Mouse (Mus musculus): ENCODE results near the gene Rab33b. TPM values are rescaled to one million over a fixed set of nuclear protein-coding genes. Genes with fewer than 3 reads are reported as not detected.
A peak's percentile ranks its signal among the peaks of the same experiment; 100 is the strongest.
"Not testable (repeated sequence)": the region's sequence is repeated elsewhere in the genome, so short reads cannot be mapped to it uniquely, and the experiment has no call there.

The Rab33b gene
- 25.7 and 28.7 TPM in 2 replicates for polyA plus RNA-seq (2012; rRNA removed)

GRCm38 (mm10) chr3:51483741-51484359 is at the start of gene Rab33b:
Rab33b (plus strand) TSS chr3:51483920.
- Histone ChIP-seq H3K27me3 (ENCODE audit: control insufficient read depth, insufficient read depth, low read length) (no peaks in the 10 kb centered on the region), H3K4me3 (replicated peaks; ENCODE audit: insufficient read depth, low read depth, low read length) (peak within 1 kb of the TSS; percentile 82), H3K27ac (ENCODE audit: insufficient read depth, low read length) (peak within 1 kb of the TSS; percentile 83), H3K4me1 (ENCODE audit: control insufficient read depth, insufficient read depth, low read length) (no peaks in the 10 kb centered on the region; the same call in 1 of the 2 replicates)
- WGBS: under 1% methylated on average over 70 of the region's 70 CpGs
- TF ChIP-seq POLR2A (IDR thresholded peaks at IDR 0.05; ENCODE audit: borderline replicate concordance, insufficient read depth, low read length) (peak; percentile 87), CTCF (IDR thresholded peaks at IDR 0.05; ENCODE audit: borderline replicate concordance, insufficient read depth, low read depth, low read length) (no peak)
- peak; percentile 97 to 99 for DNase-seq

GRCm38 (mm10) chr3:51434364-51434763 is 49.4 kb upstream of the Rab33b start:
- not testable (repeated sequence) for H3K4me1 ChIP-seq (ENCODE audit: control insufficient read depth, insufficient read depth, low read length); H3K27ac ChIP-seq (ENCODE audit: insufficient read depth, low read length); H3K27me3 ChIP-seq (ENCODE audit: control insufficient read depth, insufficient read depth, low read length); H3K4me3 ChIP-seq (replicated peaks; ENCODE audit: insufficient read depth, low read depth, low read length); DNase-seq
- 85% methylated on average over 5 of the region's 5 CpGs for WGBS

- H3K27ac ChIP-seq (ENCODE audit: insufficient read depth, low read length): no peak overlapping the region
- TF ChIP-seq CTCF (IDR thresholded peaks at IDR 0.05; ENCODE audit: borderline replicate concordance, insufficient read depth, low read depth, low read length) (no peak), POLR2A (IDR thresholded peaks at IDR 0.05; ENCODE audit: borderline replicate concordance, insufficient read depth, low read length) (no peak)
- H3K4me1 ChIP-seq (ENCODE audit: control insufficient read depth, insufficient read depth, low read length): no peaks in the 10 kb centered on the region
- 82% methylated on average over 3 of the region's 3 CpGs for WGBS
- H3K27me3 ChIP-seq (ENCODE audit: control insufficient read depth, insufficient read depth, low read length): no peaks in the 10 kb centered on the region
- no peak for DNase-seq
- no peak overlapping the region for H3K4me3 ChIP-seq (replicated peaks; ENCODE audit: insufficient read depth, low read depth, low read length)
Observed at GRCm38 (mm10) chr3:51434871-51435595, 48.7 kb upstream of the Rab33b start.

- 95% methylated on average over 2 of the region's 2 CpGs for WGBS
- H3K27me3 ChIP-seq (ENCODE audit: control insufficient read depth, insufficient read depth, low read length): no peaks in the 10 kb centered on the region
Observed at GRCm38 (mm10) chr3:51468530-51468929, 15.2 kb upstream of the Rab33b start.

GRCm38 (mm10) chr3:51475706-51476105 is 8.0 kb upstream of the Rab33b start:
- Histone ChIP-seq H3K4me1 (ENCODE audit: control insufficient read depth, insufficient read depth, low read length) (no peaks in the 10 kb centered on the region), H3K27me3 (ENCODE audit: control insufficient read depth, insufficient read depth, low read length) (no peaks in the 10 kb centered on the region), H3K27ac (ENCODE audit: insufficient read depth, low read length) (no peak overlapping the region), H3K4me3 (replicated peaks; ENCODE audit: insufficient read depth, low read depth, low read length) (no peak overlapping the region)
- DNase-seq: no peak
- 78% methylated on average over 4 of the region's 4 CpGs for WGBS
- no peak for TF ChIP-seq POLR2A (IDR thresholded peaks at IDR 0.05; ENCODE audit: borderline replicate concordance, insufficient read depth, low read length)

More at GRCm38 (mm10) chr3:51468530-51468929, 15.2 kb upstream of the Rab33b start:
- TF ChIP-seq POLR2A (IDR thresholded peaks at IDR 0.05; ENCODE audit: borderline replicate concordance, insufficient read depth, low read length) (no peak), CTCF (IDR thresholded peaks at IDR 0.05; ENCODE audit: borderline replicate concordance, insufficient read depth, low read depth, low read length) (no peak)
- Histone ChIP-seq H3K4me3 (replicated peaks; ENCODE audit: insufficient read depth, low read depth, low read length) (no peak overlapping the region), H3K27ac (ENCODE audit: insufficient read depth, low read length) (no peak overlapping the region), H3K4me1 (ENCODE audit: control insufficient read depth, insufficient read depth, low read length) (no peaks in the 10 kb centered on the region)
- no peak for DNase-seq

GRCm38 (mm10) chr3:51479893-51480292 is 3.8 kb upstream of the Rab33b start:
- H3K27ac ChIP-seq (ENCODE audit: insufficient read depth, low read length): no peak overlapping the region
- no peaks in the 10 kb centered on the region; the same call in 1 of the 2 replicates for H3K4me1 ChIP-seq (ENCODE audit: control insufficient read depth, insufficient read depth, low read length)
- H3K4me3 ChIP-seq (replicated peaks; ENCODE audit: insufficient read depth, low read depth, low read length): no peak overlapping the region
- no peak for TF ChIP-seq CTCF (IDR thresholded peaks at IDR 0.05; ENCODE audit: borderline replicate concordance, insufficient read depth, low read depth, low read length)
- no peak for TF ChIP-seq POLR2A (IDR thresholded peaks at IDR 0.05; ENCODE audit: borderline replicate concordance, insufficient read depth, low read length)
- no peaks in the 10 kb centered on the region for H3K27me3 ChIP-seq (ENCODE audit: control insufficient read depth, insufficient read depth, low read length)
- no peak for DNase-seq
- 41% methylated on average over 2 of the region's 2 CpGs for WGBS

- H3K27ac ChIP-seq (ENCODE audit: insufficient read depth, low read length): no peak overlapping the region
- TF ChIP-seq CTCF (IDR thresholded peaks at IDR 0.05; ENCODE audit: borderline replicate concordance, insufficient read depth, low read depth, low read length): peak; percentile 56; the same call in 1 of the 2 replicates
- TF ChIP-seq POLR2A (IDR thresholded peaks at IDR 0.05; ENCODE audit: borderline replicate concordance, insufficient read depth, low read length): no peak
- H3K4me1 ChIP-seq (ENCODE audit: control insufficient read depth, insufficient read depth, low read length): no peaks in the 10 kb centered on the region; the same call in 1 of the 2 replicates
- peak; percentile 49 to 58 for DNase-seq
- no peak overlapping the region for H3K4me3 ChIP-seq (replicated peaks; ENCODE audit: insufficient read depth, low read depth, low read length)
- H3K27me3 ChIP-seq (ENCODE audit: control insufficient read depth, insufficient read depth, low read length): no peaks in the 10 kb centered on the region
Observed at GRCm38 (mm10) chr3:51481059-51481458, 2.7 kb upstream of the Rab33b start.

- TF ChIP-seq POLR2A (IDR thresholded peaks at IDR 0.05; ENCODE audit: borderline replicate concordance, insufficient read depth, low read length) (no peak), CTCF (IDR thresholded peaks at IDR 0.05; ENCODE audit: borderline replicate concordance, insufficient read depth, low read depth, low read length) (no peak)
- Histone ChIP-seq H3K27ac (ENCODE audit: insufficient read depth, low read length) (no peak overlapping the region), H3K27me3 (ENCODE audit: control insufficient read depth, insufficient read depth, low read length) (no peaks in the 10 kb centered on the region), H3K4me3 (replicated peaks; ENCODE audit: insufficient read depth, low read depth, low read length) (no peak overlapping the region), H3K4me1 (ENCODE audit: control insufficient read depth, insufficient read depth, low read length) (no peaks in the 10 kb centered on the region; the same call in 1 of the 2 replicates)
- DNase-seq: no peak
- WGBS: 53% methylated on average over 3 of the region's 3 CpGs
Observed at GRCm38 (mm10) chr3:51481881-51482280, 1.8 kb upstream of the Rab33b start.
